Mouse (Mus musculus) limb, embryonic 12.5 days (tissue): ENCODE results near the gene Thbs3. TPM values are rescaled to one million over a fixed set of nuclear protein-coding genes. Genes with fewer than 3 reads are reported as not detected.

Experiments
- ATAC-seq: fragments of 200-750 bp; cut with Nextera tagmentation; 2 replicates; pipeline ENCODE4 v1.8.0; 2017; ENCODE audit warnings: low read depth, moderate TSS enrichment; ENCODE audit not compliant: insufficient number of reproducible peaks, insufficient read depth, low FRiP score, low TSS enrichment
- H3K27ac ChIP-seq: fragments of 300-500 bp; sonication (generic); 2 replicates; pipeline ENCODE4 v1.5.1; 2016; ENCODE audit warnings: mild to moderate bottlenecking, moderate library complexity
- H3K27me3 ChIP-seq: fragments of 300-500 bp; sonication (generic); 2 replicates; pipeline ENCODE4 v1.6.1; 2016; ENCODE audit warnings: mild to moderate bottlenecking, moderate library complexity
- H3K36me3 ChIP-seq: fragments of 300-500 bp; sonication (generic); 2 replicates; pipeline ENCODE4 v1.6.1; 2016; ENCODE audit warnings: mild to moderate bottlenecking, moderate library complexity
- H3K4me1 ChIP-seq: fragments of 300-500 bp; sonication (generic); replicated peaks from 2 replicates; pipeline ENCODE4 v1.6.1; 2016
- H3K4me2 ChIP-seq: fragments of 300-500 bp; sonication (generic); 2 replicates; pipeline ENCODE4 v1.6.1; 2016; ENCODE audit warnings: mild to moderate bottlenecking, moderate library complexity
- H3K4me3 ChIP-seq: fragments of 300-500 bp; sonication (generic); replicated peaks from 2 replicates; pipeline ENCODE4 v1.5.1; 2016; ENCODE audit warnings: mild to moderate bottlenecking
- H3K9ac ChIP-seq: fragments of 300-500 bp; sonication (generic); replicated peaks from 2 replicates; pipeline ENCODE4 v1.6.1; 2016; ENCODE audit warnings: mild to moderate bottlenecking, moderate library complexity
- H3K9me3 ChIP-seq: fragments of 300-500 bp; sonication (generic); 2 replicates; pipeline ENCODE4 v1.6.1; 2016; ENCODE audit warnings: mild to moderate bottlenecking, moderate library complexity
- WGBS: fragments of 180-500 bp; shearing (Covaris S2); methylation state at CpG from one replicate; pipeline ENCODE4 v1.1.7; 2016; 5-methylcytosine and 5-hydroxymethylcytosine counted together
- polyA plus RNA-seq: library from polyadenylated mRNA; unstranded; fragments of >200 nt; fragmentation: Nextera tagmentation; extraction: Ambion mirVana; gene quantifications from 2 replicates; pipeline ENCODE4 v1.2.1, GENCODE M21; 2016

The Thbs3 gene
- polyA plus RNA-seq, 1 experiment from 2014 or later = 44.2 TPM

GRCm38 (mm10) chr3:89254994-89255393 is 40.0 kb downstream of the Thbs3 start:
- Histone ChIP-seq H3K27ac (no peak overlapping the region), H3K27me3 (peaks cover 7% of the 10 kb centered on the region; the same call in 1 of the 2 replicates), H3K4me2 (no peak overlapping the region), H3K4me1 (peaks cover 18% of the 10 kb centered on the region), H3K4me3 (no peak overlapping the region), H3K9ac (no peak overlapping the region), H3K36me3 (no peaks in the 10 kb centered on the region), H3K9me3 (no peaks in the 10 kb centered on the region)
- ATAC-seq = no peak
- WGBS = 91% methylated on average over 5 of the region's 5 CpGs

GRCm38 (mm10) chr3:89256177-89256576 is 41.2 kb downstream of the Thbs3 start:
- ATAC-seq = no peak
- H3K36me3 ChIP-seq = no peaks in the 10 kb centered on the region
- no peak overlapping the region for H3K4me2 ChIP-seq
- WGBS = 92% methylated on average over 5 of the region's 5 CpGs
- H3K9me3 ChIP-seq = no peaks in the 10 kb centered on the region
- no peak overlapping the region for H3K4me3 ChIP-seq
- H3K27ac ChIP-seq = no peak overlapping the region
- H3K4me1 ChIP-seq = peaks cover 9% of the 10 kb centered on the region
- H3K9ac ChIP-seq = no peak overlapping the region
- H3K27me3 ChIP-seq = peaks cover 7% of the 10 kb centered on the region; the same call in 1 of the 2 replicates

- no peak within 1 kb of the TSS for H3K4me2 ChIP-seq
- no peak within 1 kb of the TSS for H3K4me3 ChIP-seq
- 46% methylated on average over 7 of the region's 7 CpGs for WGBS
- H3K36me3 ChIP-seq = no peaks in the 10 kb centered on the region
- no peak within 1 kb of the TSS for H3K27ac ChIP-seq
- peaks cover 7% of the 10 kb centered on the region; the same call in 1 of the 2 replicates for H3K27me3 ChIP-seq
- no peaks in the 10 kb centered on the region for H3K9me3 ChIP-seq
- H3K4me1 ChIP-seq = no peaks in the 10 kb centered on the region
- no peak within 1 kb of the TSS for H3K9ac ChIP-seq
- ATAC-seq = no peak
These were observed 44.1 kb downstream of the Thbs3 start, which contains the start of gene Dpm3 for GRCm38 (mm10) chr3:89259076-89259475. Dpm3 (plus strand) TSS chr3:89259358.

- no peaks in the 10 kb centered on the region for H3K9me3 ChIP-seq
- H3K4me1 ChIP-seq = no peaks in the 10 kb centered on the region
- no peak overlapping the region for H3K4me3 ChIP-seq
- no peak overlapping the region for H3K4me2 ChIP-seq
- no peak overlapping the region for H3K9ac ChIP-seq
- no peak for ATAC-seq
- H3K27me3 ChIP-seq = peaks cover 7% of the 10 kb centered on the region; the same call in 1 of the 2 replicates
- 74% methylated on average over 3 of the region's 3 CpGs for WGBS
- no peaks in the 10 kb centered on the region for H3K36me3 ChIP-seq
- no peak overlapping the region for H3K27ac ChIP-seq
These were observed 45.2 kb downstream of the Thbs3 start for GRCm38 (mm10) chr3:89260211-89260610.

- 71% methylated on average over 10 of the region's 10 CpGs for WGBS
- no peak overlapping the region for H3K4me2 ChIP-seq
- peaks cover 8% of the 10 kb centered on the region; the same call in 1 of the 2 replicates for H3K4me1 ChIP-seq
- ATAC-seq = no peak
- no peak overlapping the region for H3K9ac ChIP-seq
- H3K27ac ChIP-seq = no peak overlapping the region
- peaks cover 7% of the 10 kb centered on the region; the same call in 1 of the 2 replicates for H3K27me3 ChIP-seq
- no peak overlapping the region for H3K4me3 ChIP-seq
- H3K36me3 ChIP-seq = no peaks in the 10 kb centered on the region
- H3K9me3 ChIP-seq = no peaks in the 10 kb centered on the region
These were observed 47.4 kb downstream of the Thbs3 start for GRCm38 (mm10) chr3:89262417-89262816.

- ATAC-seq = peak; percentile 64
- WGBS = under 1% methylated on average over 20 of the region's 20 CpGs
- Histone ChIP-seq H3K36me3 (peaks cover 3% of the 10 kb centered on the region; the same call in 1 of the 2 replicates), H3K9me3 (no peaks in the 10 kb centered on the region), H3K4me3 (peak overlapping the region; percentile 76), H3K27ac (peak overlapping the region; percentile 83), H3K4me2 (peak overlapping the region; percentile 91), H3K27me3 (no peaks in the 10 kb centered on the region), H3K4me1 (peaks cover 35% of the 10 kb centered on the region), H3K9ac (peak overlapping the region; percentile 89)
These were observed 51.5 kb downstream of the Thbs3 start for GRCm38 (mm10) chr3:89266439-89266893.

- no peaks in the 10 kb centered on the region for H3K9me3 ChIP-seq
- H3K27me3 ChIP-seq = no peaks in the 10 kb centered on the region
- H3K4me2 ChIP-seq = peak overlapping the region; percentile 69
- H3K36me3 ChIP-seq = peaks cover 20% of the 10 kb centered on the region
- H3K27ac ChIP-seq = no peak overlapping the region
- peaks cover 35% of the 10 kb centered on the region for H3K4me1 ChIP-seq
- H3K9ac ChIP-seq = 0 out of 2 replicates have a peak overlapping the region, but pooled peaks have one; percentile 18
- no peak for ATAC-seq
- H3K4me3 ChIP-seq = peak overlapping the region; percentile 2; the same call in 1 of the 2 replicates
- WGBS = 50% methylated on average over 8 of the region's 8 CpGs
These were observed 53.9 kb downstream of the Thbs3 start for GRCm38 (mm10) chr3:89268916-89269315.

GRCm38 (mm10) chr3:89270051-89270755 is 55.2 kb downstream of the Thbs3 start, which contains the start of gene Slc50a1:
Slc50a1 (minus strand) TSS chr3:89270570.
- Histone ChIP-seq H3K4me1 (peaks cover 35% of the 10 kb centered on the region), H3K4me3 (peak within 1 kb of the TSS; percentile 53)
- 5% methylated on average over 39 of the region's 39 CpGs for WGBS

GRCm38 (mm10) chr3:89270891-89271290 is 55.9 kb downstream of the Thbs3 start:
- Histone ChIP-seq H3K27me3 (no peaks in the 10 kb centered on the region), H3K27ac (peak overlapping the region; percentile 66), H3K36me3 (peaks cover 36% of the 10 kb centered on the region), H3K9me3 (no peaks in the 10 kb centered on the region), H3K4me3 (peak overlapping the region; percentile 53), H3K4me1 (peaks cover 35% of the 10 kb centered on the region), H3K4me2 (peak overlapping the region; percentile 69), H3K9ac (peak overlapping the region; percentile 83; the same call in 1 of the 2 replicates)
- no peak for ATAC-seq
- WGBS = 77% methylated on average over 6 of the region's 6 CpGs

More at GRCm38 (mm10) chr3:89270051-89270755, 55.2 kb downstream of the Thbs3 start, which contains the start of gene Slc50a1:
- Histone ChIP-seq H3K9me3 (no peaks in the 10 kb centered on the region), H3K27me3 (no peaks in the 10 kb centered on the region), H3K9ac (peak within 1 kb of the TSS; percentile 83), H3K27ac (peak within 1 kb of the TSS; percentile 66), H3K36me3 (peaks cover 29% of the 10 kb centered on the region), H3K4me2 (peak within 1 kb of the TSS; percentile 69)
- ATAC-seq = 0 out of 2 replicates have a peak, but pooled peaks have one; percentile 33

- H3K27ac ChIP-seq = no peak overlapping the region
- WGBS = 73% methylated on average over 6 of the region's 6 CpGs
- no peak overlapping the region for H3K4me2 ChIP-seq
- H3K4me3 ChIP-seq = no peak overlapping the region
- no peaks in the 10 kb centered on the region for H3K27me3 ChIP-seq
- H3K9ac ChIP-seq = no peak overlapping the region
- H3K4me1 ChIP-seq = peaks cover 38% of the 10 kb centered on the region
- no peak for ATAC-seq
- peaks cover 40% of the 10 kb centered on the region for H3K36me3 ChIP-seq
- H3K9me3 ChIP-seq = no peaks in the 10 kb centered on the region
These were observed 56.8 kb downstream of the Thbs3 start for GRCm38 (mm10) chr3:89271760-89272159.

GRCm38 (mm10) chr3:89276061-89276460 is 61.1 kb downstream of the Thbs3 start:
- peaks cover 10% of the 10 kb centered on the region; the same call in 1 of the 2 replicates for H3K27me3 ChIP-seq
- ATAC-seq = no peak
- H3K36me3 ChIP-seq = peaks cover 40% of the 10 kb centered on the region
- H3K9ac ChIP-seq = no peak overlapping the region
- H3K4me1 ChIP-seq = peaks cover 42% of the 10 kb centered on the region
- no peak overlapping the region for H3K4me3 ChIP-seq
- no peak overlapping the region for H3K4me2 ChIP-seq
- H3K27ac ChIP-seq = no peak overlapping the region
- H3K9me3 ChIP-seq = no peaks in the 10 kb centered on the region
- 92% methylated on average over 13 of the region's 13 CpGs for WGBS
